Mouse (Mus musculus): ENCODE data around the gene Ncor1.

Ncor1 gene

DNA sequence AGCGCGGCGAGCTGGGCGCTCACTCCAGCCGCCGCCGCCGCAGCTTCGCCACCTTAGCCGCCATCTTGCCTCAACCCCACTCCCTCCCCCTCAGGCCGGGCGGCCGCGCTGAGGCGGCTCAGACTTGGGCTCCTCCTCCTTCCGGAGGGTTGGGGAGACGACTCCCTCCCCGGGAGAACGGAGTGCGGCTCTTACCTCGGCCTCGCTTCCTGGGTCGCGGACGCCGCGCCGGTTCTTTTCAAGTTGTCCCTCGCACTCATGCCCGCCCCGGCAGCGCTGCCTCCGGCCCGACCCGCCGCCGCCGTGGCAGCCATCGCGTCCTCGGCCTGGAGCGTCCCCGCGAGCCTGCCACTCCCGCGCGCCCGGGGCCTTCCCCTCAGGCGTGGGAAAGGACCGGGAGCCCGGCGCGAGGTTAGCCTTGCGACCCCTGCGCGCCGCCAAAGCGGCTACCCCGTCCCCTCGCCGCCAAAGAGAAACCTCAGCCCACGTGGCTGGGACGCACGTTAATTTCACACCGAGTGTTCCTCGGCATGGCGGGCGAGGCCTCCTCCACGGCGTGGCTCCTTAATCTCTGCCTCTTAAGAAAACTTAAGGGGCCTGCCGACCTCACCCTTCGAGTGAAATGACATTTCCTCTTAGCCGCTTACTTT is 975 bp downstream of the Ncor1 start:
- WGBS = under 1% methylated on average over 72 of the region's 73 CpGs

DNA sequence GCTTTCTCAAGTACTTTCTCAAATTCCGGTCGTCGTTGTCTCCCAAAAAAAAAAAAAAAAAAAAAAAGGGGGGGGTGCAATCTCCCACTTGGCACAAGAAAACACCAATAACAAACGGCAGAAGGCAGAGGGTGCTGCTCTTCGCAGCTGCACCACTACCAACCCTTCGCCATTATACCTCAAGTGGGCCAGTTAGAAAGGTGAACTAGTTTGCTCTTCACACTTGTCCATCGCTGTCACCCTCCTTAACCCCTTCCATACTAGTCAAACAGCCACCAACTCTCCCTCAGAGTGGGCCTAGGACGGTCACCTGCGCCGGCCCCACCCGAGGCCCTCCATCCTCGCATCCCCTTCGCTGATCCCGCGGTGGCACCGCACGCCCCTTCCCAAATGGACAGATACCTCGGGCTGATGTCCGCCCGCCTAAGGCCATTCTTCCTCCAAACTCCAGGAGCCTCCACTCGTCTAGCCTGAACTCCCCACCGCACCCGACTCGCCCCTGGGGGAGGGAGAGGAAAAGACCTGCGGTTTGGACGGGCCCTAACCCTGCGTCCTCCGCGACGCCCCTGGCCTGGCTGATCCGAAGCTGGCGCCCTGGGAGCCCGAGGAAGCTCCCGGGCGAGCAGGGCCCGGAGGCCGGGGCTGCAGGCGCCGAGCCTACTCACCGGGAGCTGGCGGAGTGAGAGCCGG is 1.7 kb downstream of the Ncor1 start:
- WGBS = under 1% methylated on average over 42 of the region's 42 CpGs

DNA sequence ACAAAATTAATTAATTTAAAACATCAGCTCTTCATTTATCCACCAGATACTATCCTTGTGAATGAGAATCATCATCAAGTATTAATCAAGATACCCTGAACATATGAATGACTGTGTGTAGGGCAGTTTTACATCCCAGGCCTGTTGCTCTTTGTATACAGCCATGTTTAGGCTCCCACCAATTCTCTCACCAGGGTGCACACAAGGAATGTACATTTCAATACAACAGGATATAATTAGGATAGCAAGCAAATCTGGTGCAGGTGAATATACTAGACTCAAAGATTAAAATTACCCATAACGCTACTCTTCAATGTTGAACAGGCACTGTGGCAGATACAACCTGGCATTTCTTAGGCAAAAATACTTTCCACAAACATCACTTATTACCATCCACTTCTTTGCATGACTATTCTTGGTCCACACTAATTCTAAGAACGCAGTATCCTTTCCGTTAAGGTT is 2.3 kb downstream of the Ncor1 start:
- WGBS = 1% methylated on average over 3 of the region's 3 CpGs

DNA sequence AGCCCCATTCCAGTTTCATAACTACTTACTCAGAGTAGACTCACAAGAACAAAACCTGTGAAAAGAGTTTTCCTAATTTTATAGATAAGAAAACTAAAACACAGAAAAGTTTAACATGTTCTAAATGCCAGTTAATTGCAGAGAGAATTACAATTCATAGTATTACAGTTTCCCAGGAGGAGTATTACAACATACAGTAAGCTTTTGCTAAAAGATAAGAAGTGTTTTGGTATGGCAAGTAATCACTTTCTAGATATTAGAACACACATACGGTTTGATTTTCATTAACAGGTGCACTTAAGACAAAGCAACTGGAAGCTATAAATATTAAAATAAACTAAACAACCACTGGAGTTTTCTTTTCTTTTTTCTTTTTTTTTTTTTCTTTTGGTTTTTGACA is 3.1 kb downstream of the Ncor1 start:
- 50% methylated on average over 1 of the region's 1 CpGs for WGBS

DNA sequence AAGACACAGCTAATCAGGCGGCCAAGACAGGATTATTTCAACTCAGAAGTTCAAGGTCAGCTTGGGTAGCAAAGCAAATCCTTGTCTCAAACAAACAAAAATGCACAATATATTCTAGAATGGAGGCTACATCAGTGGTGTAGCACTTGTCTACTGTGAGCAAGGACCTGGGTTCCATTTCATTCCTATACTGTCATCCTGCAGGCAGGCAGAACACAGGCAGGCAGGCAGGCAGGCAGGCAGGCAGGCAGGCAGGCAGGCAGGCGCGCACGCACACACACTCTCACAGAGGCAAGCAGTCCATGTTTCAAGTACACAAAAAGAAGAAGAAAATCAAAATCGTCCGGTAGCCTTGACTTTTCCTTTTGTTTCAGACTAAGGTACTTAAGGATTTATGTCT is 9.4 kb downstream of the Ncor1 start:
- WGBS = 91% methylated on average over 6 of the region's 6 CpGs

DNA sequence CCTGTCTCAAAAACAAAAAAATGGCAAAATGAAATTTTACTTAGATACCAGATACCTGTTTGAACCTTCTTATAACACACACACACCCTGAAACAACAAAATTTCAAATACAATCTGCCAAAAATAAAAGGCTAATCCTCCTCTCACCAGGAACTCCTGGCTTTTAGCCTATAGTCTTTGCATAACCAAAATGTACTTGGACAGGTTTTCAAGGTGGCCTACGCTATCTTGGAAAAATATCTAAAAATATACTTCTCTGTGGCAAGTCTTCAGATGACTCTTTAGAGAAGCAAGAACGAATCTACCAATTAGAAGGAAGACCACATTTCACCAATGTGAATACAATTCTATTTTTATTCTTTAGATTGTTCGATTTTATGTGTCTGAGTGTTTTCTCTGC is 12.5 kb downstream of the Ncor1 start:
- WGBS = 56% methylated on average over 3 of the region's 3 CpGs

DNA sequence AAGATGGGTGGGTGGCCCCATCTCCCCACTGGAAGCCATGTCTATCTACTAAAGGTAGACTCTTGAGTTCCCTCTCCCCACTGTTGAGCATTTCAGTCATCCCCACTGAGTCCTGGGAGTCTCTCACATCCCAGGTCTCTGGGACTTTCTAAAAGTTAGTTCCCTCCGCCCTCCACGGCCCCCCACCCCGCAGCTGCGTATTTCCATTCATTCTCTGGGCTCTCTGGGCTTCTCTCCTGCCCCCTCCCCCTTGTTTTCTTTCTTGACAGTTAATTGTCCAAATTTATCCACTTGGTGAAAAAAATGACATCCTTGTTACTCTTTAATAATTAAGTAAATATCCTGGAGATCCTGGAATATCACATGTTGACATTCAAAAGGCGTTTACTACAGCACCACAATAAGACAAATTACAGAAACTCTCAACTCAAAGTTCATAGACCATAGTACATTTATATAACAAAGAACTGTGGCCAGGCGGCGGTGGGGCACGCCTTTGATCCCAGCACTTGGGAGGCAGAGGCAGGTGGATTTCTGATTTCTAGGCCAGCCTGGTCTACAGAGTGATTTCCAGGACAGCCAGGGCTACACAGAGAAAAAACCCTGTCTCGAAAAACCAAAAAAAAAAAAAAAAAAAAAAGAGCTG is 17.5 kb downstream of the Ncor1 start:
- WGBS = 95% methylated on average over 9 of the region's 9 CpGs

DNA sequence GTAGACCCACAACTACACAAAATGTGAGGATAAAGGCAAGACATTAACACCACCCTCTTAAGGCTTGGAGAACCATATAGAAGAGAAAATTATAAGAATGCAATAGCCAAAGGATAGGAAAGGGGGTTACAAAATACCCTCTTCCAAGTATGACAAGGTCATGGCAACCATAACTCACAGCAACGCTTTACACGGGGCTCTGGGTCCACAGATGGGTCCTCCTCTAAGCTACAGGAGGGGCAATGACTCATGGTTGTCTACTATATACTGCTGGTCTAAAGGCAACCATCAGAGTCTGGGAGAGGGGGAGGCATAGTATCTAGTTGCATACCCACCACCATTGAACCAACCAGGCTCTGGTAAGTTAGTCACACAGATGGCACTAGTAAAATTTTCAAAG is 26.1 kb downstream of the Ncor1 start:
- WGBS = 85% methylated on average over 2 of the region's 2 CpGs

DNA sequence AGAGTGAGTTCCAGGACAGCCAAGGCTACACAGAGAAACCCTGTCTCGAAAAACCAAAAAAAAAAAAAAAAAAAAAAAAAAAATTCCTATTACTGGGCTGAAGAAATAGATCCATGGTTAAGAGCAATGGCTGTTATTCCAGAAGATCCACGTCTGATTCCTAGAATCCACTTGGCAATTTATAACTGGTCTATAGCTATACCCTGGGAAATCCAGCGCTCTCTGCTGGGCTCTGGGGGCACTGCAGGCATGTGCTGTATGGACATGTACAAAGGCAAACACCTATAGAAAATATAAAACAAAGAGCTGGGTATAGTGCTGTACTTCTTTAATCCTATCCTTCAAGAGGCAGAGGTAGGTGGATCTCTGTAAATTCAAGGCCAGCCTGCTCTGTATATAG is 31.2 kb downstream of the Ncor1 start:
- 77% methylated on average over 2 of the region's 3 CpGs for WGBS

DNA sequence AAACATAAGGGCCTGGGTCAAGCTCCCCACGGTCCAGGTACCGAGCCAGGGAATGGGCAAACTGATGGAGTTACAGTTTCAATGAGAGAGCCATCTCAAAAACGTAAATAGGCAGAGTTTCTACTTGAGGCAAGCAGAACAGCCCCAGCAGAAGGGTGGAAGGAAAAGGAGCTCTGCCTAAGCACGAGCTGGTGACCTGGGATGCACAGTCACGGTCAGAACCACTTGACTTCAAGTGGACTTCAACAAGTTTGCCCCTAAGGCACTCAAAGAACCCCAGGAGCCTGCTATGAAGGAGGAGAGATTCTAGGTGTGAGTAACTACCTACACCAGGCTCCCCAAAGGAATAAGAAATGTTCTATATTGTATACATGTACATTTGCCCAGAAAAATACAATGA is 32.1 kb downstream of the Ncor1 start:
- WGBS = 87% methylated on average over 5 of the region's 5 CpGs

DNA sequence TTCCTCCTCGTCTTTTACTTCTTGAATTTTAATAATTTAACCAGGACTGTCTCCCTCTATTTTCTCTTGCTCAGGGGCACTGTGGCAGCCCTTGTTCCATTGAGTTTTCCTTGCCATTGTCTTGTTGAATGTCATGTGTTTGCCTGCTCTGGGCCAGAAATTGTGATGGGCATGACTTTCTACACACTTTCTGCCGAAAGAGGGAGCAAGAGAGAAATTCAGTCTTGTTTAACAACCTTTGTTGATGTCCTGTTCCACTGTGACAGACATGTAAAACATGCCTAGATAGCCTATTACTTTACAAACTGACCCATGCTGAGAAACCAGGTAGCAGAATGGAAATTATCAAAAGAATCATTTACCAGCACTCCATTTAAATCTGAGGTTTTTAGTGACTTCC is 33.8 kb downstream of the Ncor1 start:
- 44% methylated on average over 2 of the region's 2 CpGs for whole genome bisulfite sequencing

DNA sequence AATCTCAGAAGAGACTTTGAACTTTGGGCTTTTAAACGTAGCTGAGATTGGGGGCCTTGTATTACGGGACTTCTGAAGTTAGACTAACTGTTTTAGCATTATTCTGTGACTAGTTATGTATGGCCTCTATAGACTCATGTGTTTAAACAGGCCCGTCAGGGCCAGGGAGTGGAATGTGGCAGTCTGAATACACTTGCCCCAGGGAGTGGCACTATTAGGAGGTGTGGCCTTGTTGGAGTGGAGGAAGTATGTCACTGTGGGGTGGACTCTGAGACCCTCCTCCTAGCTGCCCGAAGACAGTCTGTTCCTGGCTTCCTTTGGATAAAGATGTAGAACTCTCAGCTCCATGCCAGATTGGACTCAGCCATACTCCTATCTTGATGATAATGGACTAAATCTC is 43.3 kb downstream of the Ncor1 start:
- 95% methylated on average over 4 of the region's 4 CpGs for WGBS

DNA sequence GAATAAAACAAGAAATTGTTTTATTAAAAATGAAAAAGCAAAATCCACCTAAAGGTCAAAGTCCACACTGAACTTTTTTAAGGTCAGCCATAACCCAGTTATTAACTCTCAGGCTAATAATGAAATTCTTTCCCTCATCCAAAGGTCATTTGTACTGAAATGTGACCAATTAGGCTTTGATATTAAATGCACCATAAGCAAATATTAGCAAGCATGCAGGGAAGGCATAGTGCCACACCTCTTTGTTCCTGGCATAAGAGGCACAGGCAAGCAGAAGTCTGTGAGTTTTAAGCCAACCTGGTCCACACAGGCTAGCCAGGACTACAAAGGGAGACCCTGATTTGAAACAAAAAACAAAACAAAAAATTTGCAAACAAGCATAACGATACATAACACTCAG is 48.7 kb downstream of the Ncor1 start:
- 88% methylated on average over 1 of the region's 1 CpGs for WGBS

DNA sequence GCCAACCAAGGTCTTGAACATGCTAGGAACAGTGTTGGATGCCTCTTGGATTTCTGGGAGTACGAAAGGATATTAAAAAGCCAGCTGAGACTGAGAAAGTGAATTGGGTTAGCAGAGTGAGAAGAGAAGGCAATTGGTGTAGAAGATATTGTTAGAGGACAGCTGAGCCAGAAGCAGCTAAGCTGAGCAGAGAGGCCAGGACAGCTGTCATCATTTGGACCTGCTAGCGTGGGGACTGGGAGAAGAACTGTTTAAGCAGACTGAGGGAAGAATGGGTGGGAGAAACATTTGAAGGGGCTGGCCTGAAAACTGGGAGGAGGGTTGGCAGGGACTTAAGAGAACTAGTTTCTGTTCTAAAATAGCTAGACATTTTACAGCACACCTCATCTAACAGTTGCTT is 49.5 kb downstream of the Ncor1 start:
- WGBS = 55% methylated on average over 2 of the region's 2 CpGs

DNA sequence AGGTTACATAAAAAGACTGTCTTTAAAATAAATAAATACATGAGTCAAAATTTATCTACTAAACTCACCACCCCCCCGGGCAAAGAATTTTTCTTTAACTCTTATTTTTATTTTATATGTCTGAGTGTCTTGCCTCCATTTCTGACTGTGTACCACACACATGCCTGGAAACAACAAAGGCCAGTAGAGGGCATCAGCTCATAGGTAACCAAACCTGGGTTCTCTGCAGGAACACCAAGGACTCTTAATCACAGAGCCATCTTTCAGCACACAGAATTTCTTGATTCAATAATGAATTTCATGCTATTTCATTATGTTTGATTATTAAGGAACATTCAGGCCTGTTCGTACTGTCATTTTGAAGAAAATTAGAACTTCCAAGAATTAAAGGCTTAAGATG is 61.9 kb downstream of the Ncor1 start:
- 78% methylated on average over 2 of the region's 2 CpGs for WGBS

DNA sequence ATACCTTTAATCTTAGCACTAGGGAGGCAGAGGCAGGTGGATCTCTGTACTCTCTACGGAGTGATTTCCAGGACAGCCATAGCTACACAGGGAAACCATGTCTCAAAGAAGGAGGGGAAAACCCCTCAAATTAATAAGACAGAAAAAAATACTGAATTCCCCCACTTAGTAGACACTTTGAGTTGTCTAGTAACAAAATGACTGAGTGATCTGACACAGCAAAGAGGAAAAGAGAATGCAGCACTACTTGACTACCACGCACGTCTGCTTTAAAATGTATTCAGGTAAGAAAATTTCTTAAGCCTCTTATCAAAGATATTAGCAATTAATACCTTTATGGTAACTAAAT is 70.0 kb downstream of the Ncor1 start:
- WGBS = 97% methylated on average over 3 of the region's 3 CpGs

DNA sequence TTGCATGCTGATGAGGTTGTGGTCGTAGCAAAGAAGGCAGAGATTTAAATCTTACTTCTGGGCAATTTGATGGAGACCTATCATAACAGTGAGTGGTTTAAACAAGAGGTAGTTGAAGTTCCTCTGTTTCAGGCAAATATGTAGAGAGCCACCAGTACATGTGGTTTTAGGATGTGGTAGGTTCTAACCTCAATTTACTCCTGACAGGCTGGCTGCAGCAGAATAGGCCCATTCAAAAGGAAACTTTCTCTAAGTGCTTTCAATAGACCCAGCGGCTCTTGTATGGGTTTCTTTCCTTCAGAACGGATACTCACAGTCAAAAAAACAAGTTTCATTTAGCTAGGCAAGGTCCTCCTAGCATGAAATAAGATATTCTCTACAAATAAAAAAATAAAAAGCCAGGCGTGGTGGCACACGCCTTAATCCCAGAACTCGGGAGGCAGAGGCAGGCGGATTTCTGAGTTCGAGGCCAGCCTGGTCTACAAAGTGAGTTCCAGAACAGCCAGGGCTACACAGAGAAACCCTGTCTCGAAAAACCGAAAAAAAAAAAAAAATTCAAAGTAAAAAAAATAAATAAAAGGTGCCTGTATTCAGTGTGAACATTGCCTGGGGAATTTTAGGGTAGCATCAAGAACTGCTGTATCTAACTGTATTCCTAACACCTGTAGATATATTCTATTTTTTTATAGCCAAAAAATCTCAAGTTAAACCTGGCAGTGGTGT is 70.6 kb downstream of the Ncor1 start:
- WGBS = 88% methylated on average over 10 of the region's 10 CpGs

DNA sequence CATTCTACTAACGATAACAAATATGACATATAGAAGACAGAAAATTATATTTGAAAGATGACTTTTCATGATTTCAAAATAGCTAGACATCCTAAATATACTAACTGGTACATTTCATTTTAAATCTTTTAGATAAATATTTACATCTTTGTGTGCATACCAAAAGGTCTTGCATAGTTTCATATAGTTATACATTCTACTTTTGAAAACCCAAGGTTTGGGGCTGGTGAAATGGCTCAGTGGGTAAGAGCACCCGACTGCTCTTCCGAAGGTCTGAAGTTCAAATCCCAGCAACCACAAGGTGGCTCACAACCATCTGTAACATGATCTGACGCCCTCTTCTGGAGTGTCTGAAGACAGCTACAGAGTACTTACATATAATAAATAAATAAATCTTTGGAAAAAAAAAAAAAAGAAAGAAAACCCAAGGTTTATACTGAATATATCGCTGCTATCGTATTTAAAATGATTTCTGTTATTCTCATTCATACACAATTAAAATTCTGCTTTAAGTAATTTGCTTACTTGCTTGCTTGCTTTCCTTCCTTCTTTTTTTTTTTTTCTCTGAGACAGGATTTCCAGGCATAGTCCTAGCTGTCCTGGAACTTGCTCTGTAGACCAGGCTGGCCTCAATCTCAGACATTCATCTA is 81.0 kb downstream of the Ncor1 start:
- 85% methylated on average over 6 of the region's 6 CpGs for WGBS

DNA sequence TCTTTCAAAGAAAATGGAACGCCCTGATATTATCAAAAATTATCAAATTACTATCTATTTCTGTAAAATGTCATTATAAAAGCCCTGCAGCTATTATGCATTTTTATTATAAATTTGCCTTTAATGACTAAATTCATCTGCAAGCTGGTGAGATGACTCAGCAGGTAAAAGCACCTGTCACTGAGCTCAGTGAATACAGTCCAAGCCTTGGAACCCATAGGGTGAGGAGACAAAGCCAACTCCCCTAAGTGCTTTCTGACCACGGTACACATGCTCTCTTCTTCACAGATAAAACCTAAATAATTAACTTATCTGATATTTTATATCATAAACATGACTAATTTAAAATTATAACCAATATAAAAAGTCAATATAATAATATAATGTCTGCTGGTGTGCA is 86.6 kb downstream of the Ncor1 start:
- WGBS = 92% methylated on average over 2 of the region's 2 CpGs

DNA sequence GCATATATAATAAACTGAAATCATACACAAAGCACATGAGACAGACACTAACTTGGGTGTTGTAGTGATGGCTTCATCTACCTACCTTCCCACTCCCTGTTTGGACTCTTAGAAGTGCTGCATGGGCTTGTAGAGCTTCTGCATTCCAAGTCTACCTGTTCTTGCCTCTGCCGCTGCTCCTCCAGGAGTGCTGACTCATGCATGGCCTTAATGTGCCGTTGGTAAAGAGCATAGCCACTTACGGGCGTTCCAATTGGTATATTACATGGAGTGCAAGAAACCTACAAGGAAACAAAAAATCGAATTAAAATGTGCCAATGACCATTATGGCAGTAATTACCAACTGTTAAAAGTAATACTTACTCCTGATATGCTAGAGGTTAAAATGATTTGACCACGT is 91.5 kb downstream of the Ncor1 start:
- 87% methylated on average over 6 of the region's 6 CpGs for WGBS

DNA sequence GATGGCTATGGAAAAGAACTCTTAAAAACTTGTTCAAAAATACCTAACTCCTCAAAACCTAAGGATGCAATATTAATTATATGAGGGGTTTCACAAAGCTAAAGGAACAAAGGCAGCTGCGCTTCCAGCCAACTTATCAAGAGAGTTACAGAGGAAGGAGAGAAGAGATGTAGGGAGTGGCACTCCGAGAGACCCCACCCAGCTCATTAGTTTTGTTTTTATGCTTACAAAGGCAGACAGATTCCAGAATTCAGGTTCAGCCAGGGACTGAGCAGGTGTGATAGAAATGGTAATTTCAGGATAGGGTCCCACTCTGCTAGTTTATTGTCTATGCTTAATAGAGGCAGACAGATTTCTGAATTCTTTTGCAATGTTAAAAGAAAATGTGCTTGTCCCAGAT is 103.1 kb downstream of the Ncor1 start:
- WGBS = 94% methylated on average over 2 of the region's 2 CpGs

DNA sequence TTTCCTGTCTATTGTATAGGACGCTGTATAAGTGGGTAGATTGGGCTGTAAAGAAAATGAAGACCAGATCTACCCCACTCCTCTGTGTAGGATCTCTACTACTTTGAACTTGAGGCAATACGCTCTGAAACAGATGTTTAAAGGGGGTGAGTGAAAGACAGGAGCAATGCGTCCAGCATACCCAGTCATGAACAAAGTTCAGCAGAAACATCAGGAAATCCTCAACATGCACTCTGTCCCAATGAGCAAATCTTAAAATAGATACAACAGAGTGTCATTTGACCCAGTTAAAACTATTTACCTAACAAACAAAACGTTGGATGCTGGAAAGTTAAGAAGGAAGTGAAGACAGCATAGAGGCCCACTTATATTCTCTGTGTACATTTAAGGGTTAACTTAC is 106.4 kb downstream of the Ncor1 start:
- WGBS = 84% methylated on average over 4 of the region's 4 CpGs

Measured in cerebral cortex, adult 2 months (tissue).